Mouse (Mus musculus): Measurements from ENCODE around the gene Sdsl. TPM values are rescaled to one million over a fixed set of nuclear protein-coding genes. Genes with fewer than 3 reads are reported as not detected.

The Sdsl gene
- polyA plus RNA-seq, 1 experiment, result 0.69 TPM

- Histone ChIP-seq H3K27me3 (ENCODE audit: control insufficient read depth, insufficient read depth, insufficient read length) (peaks cover 83% of the 10 kb centered on the region), H3K79me2 (ENCODE audit: control insufficient read depth, insufficient read depth) (no peaks in the 10 kb centered on the region), H3ac (ENCODE audit: control insufficient read depth, insufficient read length, low read depth) (no peak overlapping the region), H3K4me3 (ENCODE audit: insufficient read depth, poor library complexity, severe bottlenecking) (no peak overlapping the region), H3K79me3 (ENCODE audit: low read depth) (no peaks in the 10 kb centered on the region), H3K36me3 (ENCODE audit: control insufficient read depth, insufficient read depth) (no peaks in the 10 kb centered on the region)
- TF ChIP-seq USF1 (IDR thresholded peaks at IDR 0.05; ENCODE audit: low read depth), result no peak
- no peak for TF ChIP-seq CEBPB (IDR thresholded peaks at IDR 0.05; ENCODE audit: low read depth)
These were observed 44.3 kb downstream of the Sdsl start for GRCm38 (mm10) chr5:120428189-120428838.

GRCm38 (mm10) chr5:120427451-120427938 lies 45.1 kb downstream of the Sdsl start:
- Histone ChIP-seq H3K4me3 (ENCODE audit: insufficient read depth, poor library complexity, severe bottlenecking) (no peak overlapping the region), H3K79me3 (ENCODE audit: low read depth) (no peaks in the 10 kb centered on the region)
- TF ChIP-seq MYOD1 (IDR thresholded peaks at IDR 0.05; ENCODE audit: control insufficient read depth, insufficient read length, low read depth) (no peak), USF1 (IDR thresholded peaks at IDR 0.05; ENCODE audit: low read depth) (no peak), CEBPB (IDR thresholded peaks at IDR 0.05; ENCODE audit: low read depth) (no peak), MAX (IDR thresholded peaks at IDR 0.05) (no peak), MYOG (IDR thresholded peaks at IDR 0.05; ENCODE audit: control insufficient read depth, extremely low read depth, insufficient read length) (no peak), FOSL1 (IDR thresholded peaks at IDR 0.05; ENCODE audit: insufficient read depth, low read length, poor library complexity, severe bottlenecking) (no peak), CTCF (IDR thresholded peaks at IDR 0.05; ENCODE audit: control insufficient read depth, insufficient read depth, insufficient read length) (no peak)

GRCm38 (mm10) chr5:120426572-120426971 lies 46.0 kb downstream of the Sdsl start:
- no peak for TF ChIP-seq MYOG (IDR thresholded peaks at IDR 0.05; ENCODE audit: control insufficient read depth, extremely low read depth, insufficient read length)
- TF ChIP-seq MYOD1 (IDR thresholded peaks at IDR 0.05; ENCODE audit: control insufficient read depth, insufficient read length, low read depth), result no peak
- TF ChIP-seq USF1 (IDR thresholded peaks at IDR 0.05; ENCODE audit: low read depth), result no peak
- TF ChIP-seq CEBPB (IDR thresholded peaks at IDR 0.05; ENCODE audit: low read depth), result no peak
- TF ChIP-seq CTCF (IDR thresholded peaks at IDR 0.05; ENCODE audit: control insufficient read depth, insufficient read depth, insufficient read length), result no peak
- TF ChIP-seq MAX (IDR thresholded peaks at IDR 0.05), result no peak
- no peaks in the 10 kb centered on the region for H3K36me3 ChIP-seq (ENCODE audit: control insufficient read depth, insufficient read depth)
- H3K27me3 ChIP-seq (ENCODE audit: control insufficient read depth, insufficient read depth, insufficient read length), result peaks cover 65% of the 10 kb centered on the region
- H3K4me3 ChIP-seq (ENCODE audit: insufficient read depth, poor library complexity, severe bottlenecking), result no peak overlapping the region
- no peaks in the 10 kb centered on the region for H3K79me2 ChIP-seq (ENCODE audit: control insufficient read depth, insufficient read depth)
- no peaks in the 10 kb centered on the region for H3K79me3 ChIP-seq (ENCODE audit: low read depth)
- no peak overlapping the region for H3ac ChIP-seq (ENCODE audit: control insufficient read depth, insufficient read length, low read depth)

More at GRCm38 (mm10) chr5:120427451-120427938, 45.1 kb downstream of the Sdsl start:
- Histone ChIP-seq H3K36me3 (ENCODE audit: control insufficient read depth, insufficient read depth) (no peaks in the 10 kb centered on the region), H3K79me2 (ENCODE audit: control insufficient read depth, insufficient read depth) (no peaks in the 10 kb centered on the region), H3ac (ENCODE audit: control insufficient read depth, insufficient read length, low read depth) (no peak overlapping the region), H3K27me3 (ENCODE audit: control insufficient read depth, insufficient read depth, insufficient read length) (peaks cover 74% of the 10 kb centered on the region)

- Histone ChIP-seq H3K36me3 (ENCODE audit: control insufficient read depth, insufficient read depth) (no peaks in the 10 kb centered on the region), H3K79me3 (ENCODE audit: low read depth) (no peaks in the 10 kb centered on the region), H3K4me3 (ENCODE audit: insufficient read depth, poor library complexity, severe bottlenecking) (no peak overlapping the region), H3K79me2 (ENCODE audit: control insufficient read depth, insufficient read depth) (no peaks in the 10 kb centered on the region), H3ac (ENCODE audit: control insufficient read depth, insufficient read length, low read depth) (no peak overlapping the region), H3K27me3 (ENCODE audit: control insufficient read depth, insufficient read depth, insufficient read length) (peaks cover 57% of the 10 kb centered on the region)
- TF ChIP-seq CTCF (IDR thresholded peaks at IDR 0.05; ENCODE audit: control insufficient read depth, insufficient read depth, insufficient read length) (no peak), USF1 (IDR thresholded peaks at IDR 0.05; ENCODE audit: low read depth) (no peak), CEBPB (IDR thresholded peaks at IDR 0.05; ENCODE audit: low read depth) (no peak), MYOG (IDR thresholded peaks at IDR 0.05; ENCODE audit: control insufficient read depth, extremely low read depth, insufficient read length) (no peak), MAX (IDR thresholded peaks at IDR 0.05) (no peak), FOSL1 (IDR thresholded peaks at IDR 0.05; ENCODE audit: insufficient read depth, low read length, poor library complexity, severe bottlenecking) (no peak), MYOD1 (IDR thresholded peaks at IDR 0.05; ENCODE audit: control insufficient read depth, insufficient read length, low read depth) (no peak)
These were observed 46.9 kb downstream of the Sdsl start for GRCm38 (mm10) chr5:120425711-120426110.

GRCm38 (mm10) chr5:120424657-120425056 lies 48.0 kb downstream of the Sdsl start:
- Histone ChIP-seq H3K27me3 (ENCODE audit: control insufficient read depth, insufficient read depth, insufficient read length) (peaks cover 52% of the 10 kb centered on the region), H3K79me2 (ENCODE audit: control insufficient read depth, insufficient read depth) (no peaks in the 10 kb centered on the region), H3K4me3 (ENCODE audit: insufficient read depth, poor library complexity, severe bottlenecking) (no peak overlapping the region), H3K36me3 (ENCODE audit: control insufficient read depth, insufficient read depth) (no peaks in the 10 kb centered on the region), H3K79me3 (ENCODE audit: low read depth) (no peaks in the 10 kb centered on the region), H3ac (ENCODE audit: control insufficient read depth, insufficient read length, low read depth) (no peak overlapping the region)
- TF ChIP-seq FOSL1 (IDR thresholded peaks at IDR 0.05; ENCODE audit: insufficient read depth, low read length, poor library complexity, severe bottlenecking) (no peak), USF1 (IDR thresholded peaks at IDR 0.05; ENCODE audit: low read depth) (no peak), MYOG (IDR thresholded peaks at IDR 0.05; ENCODE audit: control insufficient read depth, extremely low read depth, insufficient read length) (no peak), CEBPB (IDR thresholded peaks at IDR 0.05; ENCODE audit: low read depth) (no peak), CTCF (IDR thresholded peaks at IDR 0.05; ENCODE audit: control insufficient read depth, insufficient read depth, insufficient read length) (no peak), MAX (IDR thresholded peaks at IDR 0.05) (no peak), MYOD1 (IDR thresholded peaks at IDR 0.05; ENCODE audit: control insufficient read depth, insufficient read length, low read depth) (no peak)

GRCm38 (mm10) chr5:120424039-120424438 lies 48.6 kb downstream of the Sdsl start:
- Histone ChIP-seq H3K36me3 (ENCODE audit: control insufficient read depth, insufficient read depth) (no peaks in the 10 kb centered on the region), H3K79me2 (ENCODE audit: control insufficient read depth, insufficient read depth) (no peaks in the 10 kb centered on the region), H3K79me3 (ENCODE audit: low read depth) (no peaks in the 10 kb centered on the region), H3K27me3 (ENCODE audit: control insufficient read depth, insufficient read depth, insufficient read length) (peaks cover 49% of the 10 kb centered on the region), H3ac (ENCODE audit: control insufficient read depth, insufficient read length, low read depth) (no peak overlapping the region), H3K4me3 (ENCODE audit: insufficient read depth, poor library complexity, severe bottlenecking) (no peak overlapping the region)
- TF ChIP-seq MYOG (IDR thresholded peaks at IDR 0.05; ENCODE audit: control insufficient read depth, extremely low read depth, insufficient read length), result no peak
- TF ChIP-seq MYOD1 (IDR thresholded peaks at IDR 0.05; ENCODE audit: control insufficient read depth, insufficient read length, low read depth), result no peak
- no peak for TF ChIP-seq FOSL1 (IDR thresholded peaks at IDR 0.05; ENCODE audit: insufficient read depth, low read length, poor library complexity, severe bottlenecking)
- no peak for TF ChIP-seq CEBPB (IDR thresholded peaks at IDR 0.05; ENCODE audit: low read depth)
- no peak for TF ChIP-seq MAX (IDR thresholded peaks at IDR 0.05)
- no peak for TF ChIP-seq USF1 (IDR thresholded peaks at IDR 0.05; ENCODE audit: low read depth)
- no peak for TF ChIP-seq CTCF (IDR thresholded peaks at IDR 0.05; ENCODE audit: control insufficient read depth, insufficient read depth, insufficient read length)
